Mouse (Mus musculus) adrenal gland, adult 2 months (tissue): ENCODE measurements around the gene Pcgf5. TPM values are rescaled to one million over a fixed set of nuclear protein-coding genes. Genes with fewer than 3 reads are reported as not detected.

Experiments used
- DNase-seq: peaks from one replicate; pipeline ENCODE4 v3.0.0; 2021
- long read RNA-seq: library from polyadenylated mRNA; stranded (forward); transcript quantifications from one replicate; pipeline ENCODE4 v2.0.0, GENCODE M21; 2021
- polyA plus RNA-seq: library from polyadenylated mRNA; depleted of rRNA; stranded (reverse); fragments of >200 nt; gene quantifications from 2 replicates; pipeline ENCODE4 v1.2.3, GENCODE M21; 2012; rRNA removed
- total RNA-seq, 2 experiments: library from RNA; stranded (reverse); gene quantifications; 2 replicates each; pipeline ENCODE4 v1.2.3; 2021

Gene Pcgf5
- total RNA-seq (10 to 100 TPM; 21.0 to 31.9 TPM), polyA plus RNA-seq (1.9 and 2.5 TPM in 2 replicates)
- long read RNA-seq, full-length matches to known transcripts = 8 of 9 reads
- long read RNA-seq, partial matches to known transcripts = 0 of 9 reads
- long read RNA-seq, other reads (novel, unspliced or antisense) = 1 of 9 reads

- DNase-seq = peak; percentile 93
Observed at GRCm38 (mm10) chr19:36348161-36348800, at the start of gene Pcgf5. Pcgf5 (plus strand) TSS chr19:36348309.

- DNase-seq = no peak
Observed at GRCm38 (mm10) chr19:36305542-36305941, 42.6 kb upstream of the Pcgf5 start.

- DNase-seq = no peak
Observed at GRCm38 (mm10) chr19:36314010-36314409, 34.1 kb upstream of the Pcgf5 start.

GRCm38 (mm10) chr19:36319735-36320134 is 28.4 kb upstream of the Pcgf5 start:
- DNase-seq = no peak

- no peak for DNase-seq
Observed at GRCm38 (mm10) chr19:36321066-36321465, 27.0 kb upstream of the Pcgf5 start.

GRCm38 (mm10) chr19:36323326-36323725 is 24.8 kb upstream of the Pcgf5 start:
- no peak for DNase-seq

GRCm38 (mm10) chr19:36328678-36329077 is 19.4 kb upstream of the Pcgf5 start:
- no peak for DNase-seq

- DNase-seq = peak; percentile 10
Observed at GRCm38 (mm10) chr19:36347376-36347775, 733 bp upstream of the Pcgf5 start.

GRCm38 (mm10) chr19:36347831-36348160 is 313 bp upstream of the Pcgf5 start:
- no peak for DNase-seq

- peak; percentile 91 for DNase-seq
Observed at GRCm38 (mm10) chr19:36348801-36349486, 835 bp downstream of the Pcgf5 start.

- no peak for DNase-seq
Observed at GRCm38 (mm10) chr19:36349487-36349955, 1.4 kb downstream of the Pcgf5 start.

GRCm38 (mm10) chr19:36350181-36350580 is 2.1 kb downstream of the Pcgf5 start:
- DNase-seq = no peak

GRCm38 (mm10) chr19:36350870-36351269 is 2.8 kb downstream of the Pcgf5 start:
- DNase-seq = no peak

GRCm38 (mm10) chr19:36362541-36362940 is 14.4 kb downstream of the Pcgf5 start:
- no peak for DNase-seq

GRCm38 (mm10) chr19:36364757-36365156 is 16.6 kb downstream of the Pcgf5 start:
- no peak for DNase-seq

- no peak for DNase-seq
Observed at GRCm38 (mm10) chr19:36371478-36371877, 23.4 kb downstream of the Pcgf5 start.

GRCm38 (mm10) chr19:36373056-36373621 is 25.0 kb downstream of the Pcgf5 start:
- no peak for DNase-seq

- DNase-seq = peak; percentile 64
Observed at GRCm38 (mm10) chr19:36375200-36375783, 27.2 kb downstream of the Pcgf5 start.

- DNase-seq = no peak
Observed at GRCm38 (mm10) chr19:36377729-36378128, 29.6 kb downstream of the Pcgf5 start.

GRCm38 (mm10) chr19:36378511-36379232 is 30.6 kb downstream of the Pcgf5 start:
- no peak for DNase-seq

- DNase-seq = no peak
Observed at GRCm38 (mm10) chr19:36382901-36383300, 34.8 kb downstream of the Pcgf5 start.

GRCm38 (mm10) chr19:36383977-36384376 is 35.9 kb downstream of the Pcgf5 start:
- DNase-seq = no peak
